Mouse (Mus musculus): ENCODE measurements around the gene Meis2. TPM values are rescaled to one million over a fixed set of nuclear protein-coding genes. Genes with fewer than 3 reads are reported as not detected.

Gene Meis2
- total and polyA plus RNA-seq, 3 experiments: 3.1 to 9.8 TPM; not detected in 1

- Histone ChIP-seq H3K79me2 (ENCODE audit: control insufficient read depth, insufficient read depth, low read length, poor library complexity) (no peaks in the 10 kb centered on the region), H3K36me3 (ENCODE audit: control insufficient read depth in 1 of 2, insufficient read depth in 2 of 2, low read length in 2 of 2) (no peaks in the 10 kb centered on the region), H3K4me1 (ENCODE audit: control insufficient read depth in 1 of 2, insufficient read depth in 2 of 2, low read length in 2 of 2) (no peaks in the 10 kb centered on the region), H3K27me3 (ENCODE audit: control insufficient read depth in 1 of 2, insufficient read depth in 2 of 2, low read length in 2 of 2) (no peaks in the 10 kb centered on the region), H3K27ac (ENCODE audit: control insufficient read depth, low read depth, low read length) (no peak overlapping the region), H3K9me3 (replicated peaks; ENCODE audit: insufficient read depth, low read length) (no peaks in the 10 kb centered on the region), H3K4me3 (ENCODE audit: control insufficient read depth in 1 of 2, insufficient read depth in 1 of 2, low read depth in 2 of 2, low read length in 2 of 2) (no peak overlapping the region), H3K9ac (ENCODE audit: control insufficient read depth, low read depth, low read length, poor library complexity, severe bottlenecking) (no peak overlapping the region)
- TF ChIP-seq ZNF384 (IDR thresholded peaks at IDR 0.05; ENCODE audit: low read depth, low read length): peak; percentile 39; the same call in 1 of the 2 replicates
- TF ChIP-seq ZC3H11A (IDR thresholded peaks at IDR 0.05; ENCODE audit: low read depth, low read length): no peak
- DNase-seq (ENCODE audit: low read depth, low spot score): peak; percentile 15
These were observed 208.2 kb downstream of the Meis2 start for GRCm38 (mm10) chr2:115857123-115858080.

GRCm38 (mm10) chr2:115856401-115857073 lies 209.1 kb downstream of the Meis2 start:
- H3K27me3 ChIP-seq (ENCODE audit: control insufficient read depth in 1 of 2, insufficient read depth in 2 of 2, low read length in 2 of 2): no peaks in the 10 kb centered on the region
- peak; percentile 38 for DNase-seq (ENCODE audit: low read depth, low spot score)
- H3K4me3 ChIP-seq (ENCODE audit: control insufficient read depth in 1 of 2, insufficient read depth in 1 of 2, low read depth in 2 of 2, low read length in 2 of 2): peak overlapping the region; percentile 64 to 75
- TF ChIP-seq ZNF384 (IDR thresholded peaks at IDR 0.05; ENCODE audit: low read depth, low read length) (peak; percentile 62), ZMIZ1 (IDR thresholded peaks at IDR 0.05; ENCODE audit: low read depth, low read length) (no peak), RCOR1 (IDR thresholded peaks at IDR 0.05; ENCODE audit: low read depth, low read length) (no peak)
- no peaks in the 10 kb centered on the region for H3K9me3 ChIP-seq (replicated peaks; ENCODE audit: insufficient read depth, low read length)
- H3K36me3 ChIP-seq (ENCODE audit: control insufficient read depth in 1 of 2, insufficient read depth in 2 of 2, low read length in 2 of 2): no peaks in the 10 kb centered on the region
- no peak overlapping the region for H3K27ac ChIP-seq (ENCODE audit: control insufficient read depth, low read depth, low read length)
- H3K79me2 ChIP-seq (ENCODE audit: control insufficient read depth, insufficient read depth, low read length, poor library complexity): no peaks in the 10 kb centered on the region
- H3K4me1 ChIP-seq (ENCODE audit: control insufficient read depth in 1 of 2, insufficient read depth in 2 of 2, low read length in 2 of 2): no peaks in the 10 kb centered on the region
- peak overlapping the region; percentile 51 for H3K9ac ChIP-seq (ENCODE audit: control insufficient read depth, low read depth, low read length, poor library complexity, severe bottlenecking)

- Histone ChIP-seq H3K79me2 (ENCODE audit: control insufficient read depth, insufficient read depth, low read length, poor library complexity) (no peaks in the 10 kb centered on the region), H3K9ac (ENCODE audit: control insufficient read depth, low read depth, low read length, poor library complexity, severe bottlenecking) (peak overlapping the region; percentile 51), H3K4me3 (ENCODE audit: control insufficient read depth in 1 of 2, insufficient read depth in 1 of 2, low read depth in 2 of 2, low read length in 2 of 2) (peak overlapping the region; percentile 64 to 75), H3K9me3 (replicated peaks; ENCODE audit: insufficient read depth, low read length) (no peaks in the 10 kb centered on the region), H3K4me1 (ENCODE audit: control insufficient read depth in 1 of 2, insufficient read depth in 2 of 2, low read length in 2 of 2) (0 out of 4 replicates have a peak, but pooled peaks cover 0 to under 1% of the 10 kb centered on the region in 2 experiments), H3K27ac (ENCODE audit: control insufficient read depth, low read depth, low read length) (no peak overlapping the region), H3K27me3 (ENCODE audit: control insufficient read depth in 1 of 2, insufficient read depth in 2 of 2, low read length in 2 of 2) (no peaks in the 10 kb centered on the region), H3K36me3 (ENCODE audit: control insufficient read depth in 1 of 2, insufficient read depth in 2 of 2, low read length in 2 of 2) (peaks cover 0 to under 1% of the 10 kb centered on the region in 2 experiments; a peak in 1 of 4 replicates)
- no peak for TF ChIP-seq CHD1 (IDR thresholded peaks at IDR 0.05; ENCODE audit: low read depth, low read length)
- TF ChIP-seq TBP (IDR thresholded peaks at IDR 0.05; ENCODE audit: low read depth, low read length): no peak
- peak; percentile 34; the same call in 1 of the 2 replicates for TF ChIP-seq SIN3A (IDR thresholded peaks at IDR 0.05; ENCODE audit: low read length)
- TF ChIP-seq NRF1 (IDR thresholded peaks at IDR 0.05; ENCODE audit: insufficient read depth, low read depth, low read length, poor library complexity, severe bottlenecking): peak; percentile 52; the same call in 1 of the 2 replicates
- TF ChIP-seq MAFK (IDR thresholded peaks at IDR 0.05; ENCODE audit: borderline replicate concordance, low read depth, low read length): no peak
- peak; percentile 97 for TF ChIP-seq SMC3 (IDR thresholded peaks at IDR 0.05; ENCODE audit: low read depth, low read length)
- no peak for TF ChIP-seq E2F4 (IDR thresholded peaks at IDR 0.05; ENCODE audit: borderline replicate concordance, low read depth, low read length)
- peak; percentile 92 for TF ChIP-seq ZC3H11A (IDR thresholded peaks at IDR 0.05; ENCODE audit: low read depth, low read length)
- no peak for TF ChIP-seq POLR2AphosphoS2 (IDR thresholded peaks at IDR 0.05; ENCODE audit: low read length)
- peak; percentile 54 to 97 (median 90) for TF ChIP-seq CTCF (IDR thresholded peaks at IDR 0.05 in 2 of 3, conservative IDR thresholded peaks at IDR 0.05 in 1 of 3; ENCODE audit: control insufficient read depth in 1 of 3, insufficient read depth in 1 of 3, low read depth in 2 of 3, low read length in 3 of 3, poor library complexity in 1 of 3, severe bottlenecking in 1 of 3)
- TF ChIP-seq ZMIZ1 (IDR thresholded peaks at IDR 0.05; ENCODE audit: low read depth, low read length): no peak
- peak; percentile 88 for TF ChIP-seq RAD21 (IDR thresholded peaks at IDR 0.05; ENCODE audit: low read depth, low read length)
- TF ChIP-seq MAZ (IDR thresholded peaks at IDR 0.05; ENCODE audit: low read depth, low read length): peak; percentile 71; the same call in 1 of the 2 replicates
- peak; percentile 92 for DNase-seq (ENCODE audit: low read depth, low spot score)
These were observed 209.9 kb downstream of the Meis2 start for GRCm38 (mm10) chr2:115855511-115856400.

All from MEL (cell line).